In the genomic region with DNA sequence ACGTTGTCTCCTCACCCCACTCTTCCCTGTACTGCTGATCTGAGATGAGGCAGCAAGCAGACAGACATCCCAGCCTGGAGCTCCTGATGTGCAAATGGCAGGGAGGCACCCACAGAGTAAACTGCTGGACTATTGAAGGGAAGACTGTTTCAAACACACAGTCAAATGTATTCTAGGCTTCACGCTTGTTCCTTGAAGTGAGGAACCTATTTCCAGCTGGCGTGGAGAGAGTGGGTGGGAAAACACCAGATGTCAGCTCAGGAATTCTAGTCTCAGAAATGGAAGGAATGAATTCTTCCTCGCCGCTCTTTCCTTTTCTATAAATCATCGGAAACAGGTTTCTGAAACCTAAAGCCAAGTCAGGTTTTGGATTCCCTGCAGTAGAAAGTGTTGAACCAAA, we compare ENCODE assay signal across 16 mouse cellular contexts. TPM values are rescaled to one million over a fixed set of nuclear protein-coding genes. Genes with fewer than 3 reads are reported as not detected.
DNase-seq lines count a peak whose midpoint lies in the region; ATAC-seq and TF ChIP-seq lines count a peak whose summit lies in the region.
"Had no signal": no experiment of that assay in that cellular context is flagged by ENCODE, and none has a peak within 500 bp of the region (broad histone marks: within the 10 kb centered on the region; RNA-seq: fewer than 3 reads in every experiment).

No protein-coding gene starts in this region.

- DNase-seq in embryonic facial prominence, embryonic 14.5 days (ENCODE audit: low spot score), result peak; percentile 25
- DNase-seq in embryonic facial prominence, embryonic 10.5 days (ENCODE audit: low spot score), result no peak
- DNase-seq in frontal cortex, postnatal 10 days (ENCODE audit: low spot score in 2 of 2), result peak; percentile 23 to 29
- peak; percentile 58 to 68 for DNase-seq in left cerebral cortex, adult 18-20 months (ENCODE audit: low spot score in 2 of 2)
- DNase-seq in right cerebral cortex, postnatal 10 days (ENCODE audit: low spot score in 2 of 2), result peak; percentile 55 to 78
- DNase-seq in urinary bladder, postnatal 14 days (ENCODE audit: low spot score), result no peak
- DNase-seq in stomach, postnatal 0 days (ENCODE audit: low spot score), result no peak
- DNase-seq: adrenal gland, postnatal 25 days; cerebellum, adult 9-11 months; lung, adult 2 months had no signal

- H3K9ac ChIP-seq in embryonic facial prominence, embryonic 14.5 days (ENCODE audit: low read depth, low read length), result no peak overlapping the region
- H3K9ac ChIP-seq in stomach, postnatal 0 days (ENCODE audit: low read length), result no peak overlapping the region
- H3K9ac ChIP-seq: heart, embryonic 15.5 days; kidney, embryonic 15.5 days had no signal

- H3K4me1 ChIP-seq in embryonic facial prominence, embryonic 14.5 days (ENCODE audit: control insufficient read depth, insufficient read depth, low read length), result peaks cover 4% of the 10 kb centered on the region; the same call in 1 of the 2 replicates
- H3K4me1 ChIP-seq in embryonic facial prominence, embryonic 10.5 days, result peaks cover 4% of the 10 kb centered on the region; the same call in 1 of the 2 replicates
- H3K4me1 ChIP-seq in stomach, postnatal 0 days (replicated peaks; ENCODE audit: control insufficient read depth, insufficient read depth), result no peaks in the 10 kb centered on the region
- H3K4me1 ChIP-seq: heart, embryonic 15.5 days; hindbrain, embryonic 10.5 days; kidney, embryonic 15.5 days had no signal

- no peaks in the 10 kb centered on the region; the same call in 1 of the 2 replicates for H3K27me3 ChIP-seq in embryonic facial prominence, embryonic 14.5 days (replicated peaks; ENCODE audit: control insufficient read depth, insufficient read depth, low read length)
- no peaks in the 10 kb centered on the region for H3K27me3 ChIP-seq in embryonic facial prominence, embryonic 10.5 days (replicated peaks; ENCODE audit: low read depth, poor library complexity, severe bottlenecking)
- H3K27me3 ChIP-seq in stomach, postnatal 0 days (ENCODE audit: control insufficient read depth, insufficient read depth, low read length), result no peaks in the 10 kb centered on the region
- H3K27me3 ChIP-seq: heart, embryonic 15.5 days; kidney, embryonic 15.5 days had no signal

- 46% methylated on average over 6 of the region's 6 CpGs for WGBS in embryonic facial prominence, embryonic 14.5 days
- 83% methylated on average over 6 of the region's 6 CpGs for WGBS in embryonic facial prominence, embryonic 10.5 days
- WGBS in stomach, postnatal 0 days, result 69% methylated on average over 6 of the region's 6 CpGs

- no peak for ATAC-seq in embryonic facial prominence, embryonic 14.5 days (ENCODE audit: low read depth)
- no peak for ATAC-seq in erythroid progenitor cell, adult 5-6 weeks (replicated peaks; ENCODE audit: low FRiP score, poor library complexity, severe bottlenecking)
- no peak for ATAC-seq in stomach, postnatal 0 days (ENCODE audit: low FRiP score, low TSS enrichment)
- ATAC-seq: forebrain, embryonic 16.5 days; inflammation-experienced regulatory T-cells, adult 6 months had no signal

- H3K4me2 ChIP-seq in embryonic facial prominence, embryonic 14.5 days (ENCODE audit: low read depth, low read length), result no peak overlapping the region
- no peak overlapping the region for H3K4me2 ChIP-seq in stomach, postnatal 0 days (replicated peaks; ENCODE audit: low read depth)
- H3K4me2 ChIP-seq: heart, embryonic 15.5 days; kidney, embryonic 15.5 days had no signal

- no peak for TF ChIP-seq CTCF in stomach, postnatal 0 days (IDR thresholded peaks at IDR 0.05; ENCODE audit: low read depth)

- H3K36me3 ChIP-seq in embryonic facial prominence, embryonic 14.5 days (ENCODE audit: control insufficient read depth, insufficient read depth, low read length), result no peaks in the 10 kb centered on the region
- no peaks in the 10 kb centered on the region for H3K36me3 ChIP-seq in embryonic facial prominence, embryonic 10.5 days (replicated peaks)
- H3K36me3 ChIP-seq in stomach, postnatal 0 days (ENCODE audit: control insufficient read depth, insufficient read depth, low read length), result no peaks in the 10 kb centered on the region
- H3K36me3 ChIP-seq: heart, embryonic 15.5 days; hindbrain, embryonic 10.5 days; kidney, embryonic 15.5 days had no signal

- H3K4me3 ChIP-seq in embryonic facial prominence, embryonic 14.5 days (ENCODE audit: low read depth, low read length), result no peak overlapping the region
- H3K4me3 ChIP-seq in embryonic facial prominence, embryonic 10.5 days, result no peak overlapping the region
- no peak overlapping the region for H3K4me3 ChIP-seq in stomach, postnatal 0 days (ENCODE audit: low read depth, low read length)
- H3K4me3 ChIP-seq: heart, embryonic 15.5 days; hindbrain, embryonic 10.5 days; kidney, embryonic 15.5 days had no signal

- no peaks in the 10 kb centered on the region for H3K9me3 ChIP-seq in embryonic facial prominence, embryonic 14.5 days (ENCODE audit: control insufficient read depth, low read length)
- H3K9me3 ChIP-seq in embryonic facial prominence, embryonic 10.5 days, result no peaks in the 10 kb centered on the region
- H3K9me3 ChIP-seq in stomach, postnatal 0 days (ENCODE audit: control insufficient read depth, low read length), result no peaks in the 10 kb centered on the region
- H3K9me3 ChIP-seq: heart, embryonic 15.5 days; hindbrain, embryonic 10.5 days; kidney, embryonic 15.5 days had no signal

- no peak overlapping the region for H3K27ac ChIP-seq in embryonic facial prominence, embryonic 14.5 days (replicated peaks; ENCODE audit: low read depth, low read length)
- no peak overlapping the region for H3K27ac ChIP-seq in embryonic facial prominence, embryonic 10.5 days (replicated peaks)
- no peak overlapping the region for H3K27ac ChIP-seq in stomach, postnatal 0 days (replicated peaks)
- H3K27ac ChIP-seq: heart, embryonic 15.5 days; hindbrain, embryonic 10.5 days; kidney, embryonic 15.5 days had no signal

- TF ChIP-seq EP300 in stomach, postnatal 0 days (optimal IDR thresholded peaks at IDR 0.05), result no peak

RNA-seq across cellular contexts. Expression of a gene that starts 53.0 kb away (rescaled TPM):
- polyA plus RNA-seq in embryonic facial prominence, embryonic 14.5 days (2014; fragmentation: Nextera tagmentation; extraction: Ambion mirVana), result 8.8 and 11.9 TPM in 2 replicates
- polyA plus RNA-seq in embryonic facial prominence, embryonic 10.5 days (2016; fragmentation: Nextera tagmentation; extraction: Ambion mirVana), result 7.0 and 8.7 TPM in 2 replicates
- total RNA-seq in left cerebral cortex, adult 18-20 months (2021), result 10 to 100 TPM; 22.2 to 22.8 TPM
- not detected in 2 replicates for total RNA-seq in erythroid progenitor cell, adult 5-6 weeks (2015; ENCODE audit: low replicate concordance)
- total RNA-seq in erythroid progenitor cell, adult 5-6 weeks (2017; ENCODE audit: low replicate concordance), result not detected in 2 replicates
- 15.9 and 18.8 TPM in 2 replicates for polyA plus RNA-seq in stomach, postnatal 0 days (2015; fragmentation: Nextera tagmentation; extraction: Ambion mirVana)
- polyA plus RNA-seq: inflammation-experienced regulatory T-cells, adult 6 months had no signal

Comparison
In these comparisons a context has a peak if more than half of its experiments do, and no peak if none do; other contexts are left out.
1. DNase-seq: peak in embryonic facial prominence, embryonic 14.5 days (single experiment), frontal cortex, postnatal 10 days (2 of 2), left cerebral cortex, adult 18-20 months (2 of 2) and right cerebral cortex, postnatal 10 days (2 of 2); none in embryonic facial prominence, embryonic 10.5 days (single experiment), urinary bladder, postnatal 14 days (single experiment) and stomach, postnatal 0 days (single experiment).